Mouse (Mus musculus): ENCODE measurements around the gene Actl10. TPM values are rescaled to one million over a fixed set of nuclear protein-coding genes. Genes with fewer than 3 reads are reported as not detected.

The Actl10 gene
- polyA plus RNA-seq, 1 experiment from 2014 or later: not detected

DNA sequence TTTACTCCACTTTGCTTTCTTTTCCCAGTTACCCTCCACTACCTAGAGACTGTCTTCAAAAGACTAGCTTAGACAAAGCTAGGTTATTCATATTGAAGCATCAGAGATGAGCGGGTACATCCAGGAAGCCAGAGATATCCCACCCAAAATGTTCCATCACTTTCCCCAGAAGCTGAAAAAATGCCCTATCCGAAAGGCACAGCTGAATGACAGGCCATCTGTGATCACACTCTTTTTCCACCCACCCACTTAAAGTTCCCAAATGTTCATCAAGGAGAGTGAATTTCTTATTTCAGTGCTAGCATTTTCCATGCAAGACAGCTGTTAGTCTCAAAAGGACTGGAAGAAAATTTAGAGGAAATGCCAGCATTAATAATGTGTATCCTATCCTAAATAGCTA lies 26.3 kb upstream of the Actl10 start:
- Histone ChIP-seq H3K9me3 (ENCODE audit: control insufficient read depth, low read length) (no peaks in the 10 kb centered on the region), H3K27ac (replicated peaks; ENCODE audit: low read depth, low read length) (no peak overlapping the region), H3K9ac (ENCODE audit: low read depth, low read length) (no peak overlapping the region), H3K36me3 (ENCODE audit: control insufficient read depth, insufficient read depth, low read length) (peaks cover 75% of the 10 kb centered on the region), H3K27me3 (replicated peaks; ENCODE audit: control insufficient read depth, insufficient read depth, low read length) (no peaks in the 10 kb centered on the region), H3K4me2 (ENCODE audit: low read depth, low read length) (no peak overlapping the region), H3K4me1 (ENCODE audit: control insufficient read depth, insufficient read depth, low read length) (no peaks in the 10 kb centered on the region), H3K4me3 (ENCODE audit: low read depth, low read length) (no peak overlapping the region)
- WGBS: 94% methylated on average over 2 of the region's 2 CpGs
- DNase-seq (ENCODE audit: low spot score): no peak
- ATAC-seq (ENCODE audit: low read depth): no peak

DNA sequence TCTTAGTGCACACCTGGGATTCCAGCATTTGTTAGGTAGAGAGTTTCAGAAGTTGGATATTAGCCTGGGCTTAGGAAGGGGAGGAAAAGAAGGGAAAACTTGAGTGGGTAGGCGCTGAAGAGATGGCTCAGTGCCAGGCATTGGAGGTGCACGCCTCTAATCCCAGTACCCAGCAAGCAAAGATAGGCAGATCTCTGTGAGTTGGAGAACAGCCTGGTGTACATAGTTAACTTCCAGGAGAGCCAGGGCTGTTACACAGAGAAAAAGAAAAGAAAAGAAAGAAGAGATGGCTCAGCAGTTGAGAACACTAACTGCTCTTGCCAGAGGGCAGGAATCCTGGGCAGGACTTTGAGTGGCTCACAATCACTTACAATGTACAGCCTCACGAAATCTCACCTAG lies 25.0 kb upstream of the Actl10 start:
- Histone ChIP-seq H3K27ac (replicated peaks; ENCODE audit: low read depth, low read length) (no peak overlapping the region), H3K9ac (ENCODE audit: low read depth, low read length) (no peak overlapping the region), H3K4me2 (ENCODE audit: low read depth, low read length) (no peak overlapping the region), H3K36me3 (ENCODE audit: control insufficient read depth, insufficient read depth, low read length) (peaks cover 81% of the 10 kb centered on the region), H3K4me3 (ENCODE audit: low read depth, low read length) (no peak overlapping the region), H3K27me3 (replicated peaks; ENCODE audit: control insufficient read depth, insufficient read depth, low read length) (no peaks in the 10 kb centered on the region), H3K4me1 (ENCODE audit: control insufficient read depth, insufficient read depth, low read length) (no peaks in the 10 kb centered on the region), H3K9me3 (ENCODE audit: control insufficient read depth, low read length) (no peaks in the 10 kb centered on the region)
- DNase-seq (ENCODE audit: low spot score) (no peak), ATAC-seq (ENCODE audit: low read depth) (peak; percentile 41)
- 67% methylated on average over 3 of the region's 3 CpGs for WGBS

DNA sequence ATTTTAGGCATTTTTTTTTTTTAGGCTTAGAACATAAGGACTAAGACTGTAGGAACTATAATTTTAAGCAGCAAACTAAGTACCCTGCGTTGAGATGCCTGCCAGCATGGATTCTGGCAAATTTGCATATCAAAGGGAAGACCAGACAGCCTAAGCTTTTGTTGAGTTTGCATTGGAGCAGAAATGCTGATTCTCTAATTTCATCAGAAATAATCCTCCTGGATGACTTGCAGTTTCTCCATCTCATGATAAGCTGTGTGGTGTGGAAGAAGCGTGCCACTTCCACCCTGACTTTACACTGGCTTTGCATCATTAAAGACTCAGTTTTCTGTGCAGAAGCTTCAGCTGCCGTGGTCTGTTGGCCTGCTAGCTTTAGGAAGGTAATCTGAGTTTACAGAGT lies 18.7 kb upstream of the Actl10 start:
- no peak for DNase-seq (ENCODE audit: low spot score)
- H3K9ac ChIP-seq (ENCODE audit: low read depth, low read length): no peak overlapping the region
- WGBS: 74% methylated on average over 3 of the region's 3 CpGs
- no peaks in the 10 kb centered on the region for H3K27me3 ChIP-seq (replicated peaks; ENCODE audit: control insufficient read depth, insufficient read depth, low read length)
- H3K36me3 ChIP-seq (ENCODE audit: control insufficient read depth, insufficient read depth, low read length): peaks cover 83% of the 10 kb centered on the region
- no peaks in the 10 kb centered on the region for H3K9me3 ChIP-seq (ENCODE audit: control insufficient read depth, low read length)
- no peak overlapping the region for H3K27ac ChIP-seq (replicated peaks; ENCODE audit: low read depth, low read length)
- no peak overlapping the region for H3K4me3 ChIP-seq (ENCODE audit: low read depth, low read length)
- no peak overlapping the region for H3K4me2 ChIP-seq (ENCODE audit: low read depth, low read length)
- ATAC-seq (ENCODE audit: low read depth): no peak
- no peaks in the 10 kb centered on the region for H3K4me1 ChIP-seq (ENCODE audit: control insufficient read depth, insufficient read depth, low read length)

DNA sequence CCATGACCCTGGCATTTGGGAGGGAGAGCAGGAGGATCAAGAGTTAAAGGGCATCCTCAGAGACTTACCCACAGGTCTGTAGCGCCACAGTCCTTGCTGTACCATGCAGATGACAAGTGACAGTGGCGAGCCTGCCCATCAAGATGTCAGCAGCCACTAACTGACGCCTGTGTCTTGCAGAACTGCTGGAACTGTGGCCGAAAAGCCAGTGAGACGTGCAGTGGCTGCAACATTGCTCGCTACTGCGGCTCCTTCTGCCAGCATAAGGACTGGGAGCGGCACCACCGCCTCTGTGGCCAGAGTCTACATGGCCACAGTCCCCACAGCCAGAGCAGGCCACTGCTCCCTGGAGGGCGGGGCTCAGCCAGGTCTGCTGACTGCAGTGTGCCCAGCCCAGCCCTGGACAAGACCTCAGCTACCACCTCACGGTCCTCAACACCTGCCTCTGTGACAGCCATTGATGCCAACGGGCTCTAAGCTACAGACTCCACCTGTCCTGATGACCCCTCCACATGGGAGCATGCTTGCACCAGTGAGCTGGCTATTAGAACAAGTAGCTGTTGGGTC lies 16.8 kb upstream of the Actl10 start:
- Histone ChIP-seq H3K4me3 (ENCODE audit: low read depth, low read length) (no peak overlapping the region), H3K27ac (replicated peaks; ENCODE audit: low read depth, low read length) (no peak overlapping the region), H3K4me2 (ENCODE audit: low read depth, low read length) (no peak overlapping the region), H3K27me3 (replicated peaks; ENCODE audit: control insufficient read depth, insufficient read depth, low read length) (no peaks in the 10 kb centered on the region), H3K9me3 (ENCODE audit: control insufficient read depth, low read length) (no peaks in the 10 kb centered on the region), H3K9ac (ENCODE audit: low read depth, low read length) (no peak overlapping the region), H3K4me1 (ENCODE audit: control insufficient read depth, insufficient read depth, low read length) (no peaks in the 10 kb centered on the region), H3K36me3 (ENCODE audit: control insufficient read depth, insufficient read depth, low read length) (peaks cover 80% of the 10 kb centered on the region)
- 92% methylated on average over 10 of the region's 12 CpGs for WGBS
- ATAC-seq (ENCODE audit: low read depth): no peak
- DNase-seq (ENCODE audit: low spot score): no peak

DNA sequence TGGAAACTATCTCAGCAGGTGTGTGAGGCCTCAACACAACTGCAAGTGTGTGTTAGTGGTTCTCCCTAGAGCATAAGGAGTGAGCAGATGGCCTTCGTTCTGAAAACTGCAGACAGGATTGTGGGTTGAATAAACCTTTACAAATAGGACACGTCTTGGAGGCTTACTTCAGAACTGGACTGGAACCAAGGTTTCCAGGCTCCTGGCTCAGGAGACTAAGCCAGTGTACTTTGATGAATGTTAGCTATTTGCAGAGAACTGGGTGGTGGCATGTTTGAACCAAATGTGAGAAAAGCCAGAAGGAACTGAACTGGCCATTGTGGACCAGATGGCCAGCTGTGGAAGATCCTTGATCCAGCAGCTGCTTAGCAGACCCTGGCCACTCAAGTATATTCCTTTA lies 13.3 kb upstream of the Actl10 start:
- H3K9me3 ChIP-seq (ENCODE audit: control insufficient read depth, low read length): no peaks in the 10 kb centered on the region
- H3K4me3 ChIP-seq (ENCODE audit: low read depth, low read length): no peak overlapping the region
- no peak overlapping the region for H3K9ac ChIP-seq (ENCODE audit: low read depth, low read length)
- H3K36me3 ChIP-seq (ENCODE audit: control insufficient read depth, insufficient read depth, low read length): peaks cover 49% of the 10 kb centered on the region
- H3K4me2 ChIP-seq (ENCODE audit: low read depth, low read length): no peak overlapping the region
- ATAC-seq (ENCODE audit: low read depth) (no peak; the same call in 1 of the 2 replicates), DNase-seq (ENCODE audit: low spot score) (peak; percentile 41)
- H3K4me1 ChIP-seq (ENCODE audit: control insufficient read depth, insufficient read depth, low read length): no peaks in the 10 kb centered on the region
- peak overlapping the region; percentile 44; the same call in 1 of the 2 replicates for H3K27ac ChIP-seq (replicated peaks; ENCODE audit: low read depth, low read length)
- 49% methylated on average over 2 of the region's 2 CpGs for WGBS
- no peaks in the 10 kb centered on the region for H3K27me3 ChIP-seq (replicated peaks; ENCODE audit: control insufficient read depth, insufficient read depth, low read length)

DNA sequence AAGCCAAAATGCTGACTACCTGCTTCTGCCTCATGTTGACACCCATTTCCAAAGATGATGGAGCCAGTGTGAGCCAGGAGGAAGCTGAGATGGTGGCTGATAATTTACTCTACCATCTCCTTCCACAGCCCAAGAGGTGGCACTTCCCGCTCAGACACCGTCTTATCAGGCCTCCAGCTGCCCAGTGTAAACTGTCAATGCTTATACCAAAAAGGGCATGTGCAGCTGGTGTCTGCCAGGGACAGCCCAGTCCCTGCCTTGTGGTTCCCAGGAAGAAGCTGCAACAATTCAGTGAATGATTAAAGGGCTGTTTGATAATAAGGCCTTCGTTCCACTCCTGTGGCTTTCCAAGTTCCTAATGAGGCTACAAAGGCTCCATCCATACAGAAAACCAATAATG lies 12.9 kb upstream of the Actl10 start:
- Histone ChIP-seq H3K4me2 (ENCODE audit: low read depth, low read length) (no peak overlapping the region), H3K4me3 (ENCODE audit: low read depth, low read length) (no peak overlapping the region), H3K27me3 (replicated peaks; ENCODE audit: control insufficient read depth, insufficient read depth, low read length) (no peaks in the 10 kb centered on the region), H3K27ac (replicated peaks; ENCODE audit: low read depth, low read length) (0 out of 2 replicates have a peak overlapping the region, but pooled peaks have one; percentile 44), H3K9me3 (ENCODE audit: control insufficient read depth, low read length) (no peaks in the 10 kb centered on the region), H3K36me3 (ENCODE audit: control insufficient read depth, insufficient read depth, low read length) (peaks cover 48% of the 10 kb centered on the region), H3K4me1 (ENCODE audit: control insufficient read depth, insufficient read depth, low read length) (no peaks in the 10 kb centered on the region), H3K9ac (ENCODE audit: low read depth, low read length) (no peak overlapping the region)
- WGBS: 68% methylated on average over 3 of the region's 3 CpGs
- DNase-seq (ENCODE audit: low spot score) (no peak), ATAC-seq (ENCODE audit: low read depth) (no peak; the same call in 1 of the 2 replicates)

DNA sequence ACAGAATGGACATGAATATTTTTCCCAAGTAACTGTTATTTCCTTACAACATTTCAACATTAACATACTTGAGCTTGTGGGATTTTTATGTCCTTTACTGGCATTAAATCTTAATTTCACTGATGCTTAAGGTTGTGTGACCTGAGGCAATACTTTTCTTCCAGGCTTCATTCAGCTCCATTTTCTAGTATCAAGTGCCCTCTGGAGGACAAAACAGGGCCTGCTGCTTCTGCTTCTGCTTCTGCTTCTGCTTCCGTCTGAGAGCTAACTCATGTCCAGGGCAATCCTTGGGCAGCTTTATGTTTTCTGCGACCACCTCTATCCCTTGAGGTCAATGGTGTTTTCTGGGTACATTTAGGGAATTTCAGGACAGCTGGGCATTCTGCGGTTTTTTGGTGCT lies 11.9 kb upstream of the Actl10 start:
- Histone ChIP-seq H3K9ac (ENCODE audit: low read depth, low read length) (no peak overlapping the region), H3K36me3 (ENCODE audit: control insufficient read depth, insufficient read depth, low read length) (peaks cover 38% of the 10 kb centered on the region), H3K9me3 (ENCODE audit: control insufficient read depth, low read length) (no peaks in the 10 kb centered on the region), H3K4me3 (ENCODE audit: low read depth, low read length) (no peak overlapping the region), H3K27ac (replicated peaks; ENCODE audit: low read depth, low read length) (no peak overlapping the region), H3K4me1 (ENCODE audit: control insufficient read depth, insufficient read depth, low read length) (no peaks in the 10 kb centered on the region), H3K27me3 (replicated peaks; ENCODE audit: control insufficient read depth, insufficient read depth, low read length) (no peaks in the 10 kb centered on the region), H3K4me2 (ENCODE audit: low read depth, low read length) (no peak overlapping the region)
- 76% methylated on average over 3 of the region's 3 CpGs for WGBS
- 0 out of 2 replicates have a peak, but pooled peaks have one; percentile 13 for ATAC-seq (ENCODE audit: low read depth)
- no peak for DNase-seq (ENCODE audit: low spot score)

DNA sequence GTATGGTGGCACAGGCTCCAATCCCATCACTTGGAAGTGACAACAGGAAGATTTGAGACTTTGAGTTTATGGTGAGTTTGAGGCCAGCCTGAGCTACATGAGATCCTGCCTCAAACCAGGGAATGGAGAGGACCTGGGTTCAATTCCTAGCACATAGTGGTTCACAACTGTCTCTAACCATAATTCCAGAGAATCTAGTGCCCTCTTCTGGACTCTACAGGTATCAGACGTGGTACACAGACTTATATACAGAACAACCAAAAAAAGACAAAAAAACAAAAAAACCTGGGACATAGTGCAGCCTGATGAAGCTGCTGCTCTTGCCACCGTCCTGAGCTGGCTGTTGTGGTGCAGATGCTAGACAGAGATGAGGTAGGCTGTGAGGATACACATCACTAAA lies 9.9 kb upstream of the Actl10 start:
- DNase-seq (ENCODE audit: low spot score) (no peak), ATAC-seq (ENCODE audit: low read depth) (no peak)
- Histone ChIP-seq H3K4me1 (ENCODE audit: control insufficient read depth, insufficient read depth, low read length) (no peaks in the 10 kb centered on the region), H3K4me3 (ENCODE audit: low read depth, low read length) (no peak overlapping the region), H3K4me2 (ENCODE audit: low read depth, low read length) (no peak overlapping the region), H3K9me3 (ENCODE audit: control insufficient read depth, low read length) (no peaks in the 10 kb centered on the region), H3K27me3 (replicated peaks; ENCODE audit: control insufficient read depth, insufficient read depth, low read length) (no peaks in the 10 kb centered on the region), H3K27ac (replicated peaks; ENCODE audit: low read depth, low read length) (no peak overlapping the region), H3K9ac (ENCODE audit: low read depth, low read length) (no peak overlapping the region), H3K36me3 (ENCODE audit: control insufficient read depth, insufficient read depth, low read length) (peaks cover 19% of the 10 kb centered on the region)
- 76% methylated on average over 2 of the region's 2 CpGs for WGBS

DNA sequence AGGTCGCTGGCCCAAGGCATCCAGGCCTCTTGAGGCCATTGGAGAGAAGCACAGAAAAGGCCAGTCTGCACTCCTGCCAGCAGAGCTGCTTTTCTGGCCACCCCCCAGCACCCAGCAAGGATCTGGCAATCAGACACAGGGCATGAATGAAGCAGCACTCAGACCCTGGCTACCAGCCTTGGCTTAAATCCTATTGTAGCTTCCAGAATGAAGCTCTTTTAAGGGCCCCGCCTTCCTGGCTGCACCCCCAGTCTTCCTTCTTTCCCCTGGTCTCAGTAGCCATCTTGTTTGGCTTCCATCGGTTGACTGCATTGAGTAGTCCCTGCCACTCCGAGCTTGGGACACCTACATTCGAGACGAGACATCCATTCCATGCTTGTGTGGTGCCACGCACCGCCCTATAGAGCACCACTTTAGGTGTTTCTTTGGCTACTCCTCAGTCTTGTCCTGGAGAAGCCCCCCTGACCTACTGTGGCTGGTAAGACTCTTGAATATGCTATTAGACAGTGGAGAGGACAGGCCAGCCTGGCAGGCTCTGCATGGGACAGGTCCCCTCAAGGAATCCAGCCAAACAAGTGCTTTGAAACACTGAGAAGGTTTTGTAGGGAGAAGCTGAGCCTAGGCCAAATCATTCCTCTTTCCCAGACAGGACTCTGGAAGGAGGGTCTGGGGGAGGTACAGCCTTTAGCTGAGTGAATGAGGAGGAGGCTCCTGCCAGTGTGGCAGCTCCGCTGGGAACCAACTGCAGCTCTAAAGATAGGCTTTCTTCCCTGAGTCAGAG lies 7.8 kb upstream of the Actl10 start:
- DNase-seq (ENCODE audit: low spot score) (no peak), ATAC-seq (ENCODE audit: low read depth) (no peak)
- Histone ChIP-seq H3K27ac (replicated peaks; ENCODE audit: low read depth, low read length) (no peak overlapping the region), H3K4me2 (ENCODE audit: low read depth, low read length) (no peak overlapping the region), H3K9ac (ENCODE audit: low read depth, low read length) (no peak overlapping the region), H3K36me3 (ENCODE audit: control insufficient read depth, insufficient read depth, low read length) (peaks cover 2% of the 10 kb centered on the region; the same call in 1 of the 2 replicates), H3K9me3 (ENCODE audit: control insufficient read depth, low read length) (no peaks in the 10 kb centered on the region), H3K27me3 (replicated peaks; ENCODE audit: control insufficient read depth, insufficient read depth, low read length) (no peaks in the 10 kb centered on the region), H3K4me1 (ENCODE audit: control insufficient read depth, insufficient read depth, low read length) (peaks cover 4% of the 10 kb centered on the region; the same call in 1 of the 2 replicates), H3K4me3 (ENCODE audit: low read depth, low read length) (no peak overlapping the region)
- 86% methylated on average over 9 of the region's 9 CpGs for WGBS

Data from embryonic facial prominence, embryonic 14.5 days (tissue).